Mouse (Mus musculus): ENCODE results near the gene Mgat5. TPM values are rescaled to one million over a fixed set of nuclear protein-coding genes. Genes with fewer than 3 reads are reported as not detected.
A peak's percentile ranks its signal among the peaks of the same experiment; 100 is the strongest.

The Mgat5 gene
- polyA plus RNA-seq, 1 experiment from 2014 or later = 5.2 TPM

GRCm38 (mm10) chr1:127206020-127206641 lies 1.3 kb downstream of the Mgat5 start:
- 1% methylated on average over 37 of the region's 39 CpGs for WGBS
- Histone ChIP-seq H3K4me1 (ENCODE audit: insufficient read depth) (peaks cover 9% of the 10 kb centered on the region), H3K9me3 (ENCODE audit: low read depth, low read length) (no peaks in the 10 kb centered on the region), H3K4me3 (ENCODE audit: low read depth, low read length) (peak overlapping the region; percentile 81), H3K9ac (peak overlapping the region; percentile 74), H3K4me2 (peak overlapping the region; percentile 98), H3K36me3 (ENCODE audit: insufficient read depth) (no peaks in the 10 kb centered on the region), H3K27me3 (ENCODE audit: insufficient read depth, low read length) (no peaks in the 10 kb centered on the region), H3K27ac (ENCODE audit: low read depth) (peak overlapping the region; percentile 16; the same call in 1 of the 2 replicates)
- ATAC-seq (ENCODE audit: insufficient read depth) = peak; percentile 45
- peak; percentile 58 for DNase-seq
- TF ChIP-seq CTCF (IDR thresholded peaks at IDR 0.05; ENCODE audit: low read depth) = no peak

DNA sequence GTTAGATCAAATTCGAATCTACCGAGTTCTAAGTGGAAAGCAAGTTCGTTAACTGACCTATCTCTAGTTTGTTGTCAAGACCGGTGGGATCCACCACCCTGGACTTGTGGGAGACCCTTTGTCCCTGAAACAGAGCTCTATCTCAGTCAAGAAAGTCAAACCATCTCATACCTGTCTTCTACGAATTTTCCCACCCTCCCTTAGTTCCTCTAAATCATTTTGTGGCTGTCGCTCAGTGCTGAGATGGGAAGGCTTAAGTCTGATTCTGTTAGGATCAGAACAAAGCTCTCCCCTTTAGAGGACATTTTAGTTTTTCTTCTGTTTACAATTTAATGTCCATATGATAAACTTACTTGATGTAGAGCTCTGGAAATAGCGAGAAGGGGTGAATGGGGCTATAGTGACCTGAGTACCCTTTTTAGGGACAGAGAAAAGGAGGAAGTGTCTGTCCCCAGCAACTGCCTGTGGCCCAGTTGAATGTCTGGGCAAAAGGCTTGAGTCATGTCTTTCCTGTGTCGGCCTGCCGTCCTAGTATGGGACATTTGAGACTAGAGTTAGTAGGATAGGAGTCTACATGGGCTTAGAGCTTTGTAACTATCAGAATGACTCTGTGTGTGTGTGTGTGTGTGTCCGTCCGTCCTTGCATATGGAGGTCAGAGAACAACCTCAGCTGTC lies 2.2 kb downstream of the Mgat5 start:
- DNase-seq (no peak), ATAC-seq (ENCODE audit: insufficient read depth) (no peak)
- H3K9me3 ChIP-seq (ENCODE audit: low read depth, low read length) = no peaks in the 10 kb centered on the region
- H3K4me2 ChIP-seq = peak overlapping the region; percentile 98
- peaks cover 9% of the 10 kb centered on the region for H3K4me1 ChIP-seq (ENCODE audit: insufficient read depth)
- no peaks in the 10 kb centered on the region for H3K36me3 ChIP-seq (ENCODE audit: insufficient read depth)
- H3K4me3 ChIP-seq (ENCODE audit: low read depth, low read length) = peak overlapping the region; percentile 81
- peak overlapping the region; percentile 74; the same call in 1 of the 2 replicates for H3K9ac ChIP-seq
- no peak overlapping the region for H3K27ac ChIP-seq (ENCODE audit: low read depth)
- TF ChIP-seq CTCF (IDR thresholded peaks at IDR 0.05; ENCODE audit: low read depth) = no peak
- H3K27me3 ChIP-seq (ENCODE audit: insufficient read depth, low read length) = no peaks in the 10 kb centered on the region
- WGBS = 59% methylated on average over 11 of the region's 11 CpGs

DNA sequence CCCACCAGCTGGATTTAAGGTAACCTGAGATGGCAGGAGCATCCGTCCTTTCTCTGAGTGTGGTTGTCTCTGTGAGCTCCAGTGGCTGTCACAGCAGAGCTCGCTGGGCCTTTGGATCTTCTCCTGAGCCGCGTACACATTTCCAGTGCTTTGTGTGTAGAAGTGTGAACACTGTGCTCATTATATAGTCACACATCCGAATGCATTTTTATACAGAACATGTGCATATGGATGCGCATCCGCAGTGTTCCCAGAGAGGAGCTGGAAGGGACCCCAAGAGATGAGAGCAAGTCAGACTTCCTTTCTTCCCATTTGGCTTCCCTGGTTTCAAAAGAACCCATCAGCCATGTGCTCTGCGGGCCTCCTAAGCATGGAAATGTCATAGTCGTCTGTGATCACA lies 3.4 kb downstream of the Mgat5 start:
- no peak for TF ChIP-seq CTCF (IDR thresholded peaks at IDR 0.05; ENCODE audit: low read depth)
- DNase-seq (no peak), ATAC-seq (ENCODE audit: insufficient read depth) (no peak)
- no peaks in the 10 kb centered on the region for H3K36me3 ChIP-seq (ENCODE audit: insufficient read depth)
- H3K9ac ChIP-seq = no peak overlapping the region
- no peak overlapping the region for H3K27ac ChIP-seq (ENCODE audit: low read depth)
- no peaks in the 10 kb centered on the region for H3K9me3 ChIP-seq (ENCODE audit: low read depth, low read length)
- WGBS = 79% methylated on average over 9 of the region's 9 CpGs
- no peak overlapping the region for H3K4me3 ChIP-seq (ENCODE audit: low read depth, low read length)
- H3K4me1 ChIP-seq (ENCODE audit: insufficient read depth) = peaks cover 9% of the 10 kb centered on the region
- no peak overlapping the region for H3K4me2 ChIP-seq
- no peaks in the 10 kb centered on the region for H3K27me3 ChIP-seq (ENCODE audit: insufficient read depth, low read length)

DNA sequence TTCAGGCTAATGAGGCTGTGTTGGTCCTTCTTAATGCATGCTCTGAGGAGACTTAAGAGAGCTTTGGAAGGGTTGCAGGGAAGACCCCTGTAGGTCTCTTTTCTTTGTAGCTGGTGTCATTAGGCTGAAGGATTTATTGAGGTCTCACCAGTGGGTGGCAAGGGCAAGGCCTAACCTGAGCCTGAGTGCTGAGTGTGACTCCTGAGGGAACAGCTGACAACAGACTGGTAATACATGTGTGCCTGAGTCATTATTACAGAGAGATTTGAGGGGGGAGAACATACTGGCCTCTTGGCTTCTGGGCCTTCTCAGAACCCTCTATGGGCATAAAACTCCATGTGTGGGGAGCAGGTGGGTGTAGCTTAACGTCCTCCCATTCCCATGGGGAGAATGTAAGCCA lies 8.0 kb downstream of the Mgat5 start:
- DNase-seq = no peak
- H3K9me3 ChIP-seq (ENCODE audit: low read depth, low read length) = no peaks in the 10 kb centered on the region
- H3K27me3 ChIP-seq (ENCODE audit: insufficient read depth, low read length) = no peaks in the 10 kb centered on the region
- no peak for TF ChIP-seq CTCF (IDR thresholded peaks at IDR 0.05; ENCODE audit: low read depth)
- no peak for ATAC-seq (ENCODE audit: insufficient read depth)
- H3K27ac ChIP-seq (ENCODE audit: low read depth) = no peak overlapping the region
- no peak overlapping the region for H3K4me3 ChIP-seq (ENCODE audit: low read depth, low read length)
- H3K9ac ChIP-seq = no peak overlapping the region
- H3K4me2 ChIP-seq = no peak overlapping the region
- H3K4me1 ChIP-seq (ENCODE audit: insufficient read depth) = no peaks in the 10 kb centered on the region; the same call in 1 of the 2 replicates
- WGBS = 36% methylated on average over 1 of the region's 1 CpGs
- no peaks in the 10 kb centered on the region for H3K36me3 ChIP-seq (ENCODE audit: insufficient read depth)

DNA sequence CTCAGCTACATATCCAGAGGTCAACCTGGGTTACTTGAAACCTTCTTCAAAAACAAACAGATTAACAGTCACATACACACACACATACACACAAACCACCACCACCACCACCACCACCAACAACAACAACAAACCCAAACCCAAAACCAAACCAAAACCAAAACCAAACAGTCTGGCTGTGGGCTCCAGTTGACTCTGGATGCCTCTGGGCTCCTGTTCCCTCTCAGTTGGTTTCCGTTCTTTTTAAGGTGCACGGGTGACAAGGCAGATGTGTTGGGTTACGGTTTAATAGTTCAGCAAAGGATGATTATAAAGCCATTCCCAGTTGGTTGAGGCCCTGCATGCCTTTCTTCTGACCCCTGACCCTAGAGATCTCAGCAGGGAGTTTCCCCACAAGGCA lies 8.6 kb downstream of the Mgat5 start:
- 63% methylated on average over 3 of the region's 3 CpGs for WGBS
- Histone ChIP-seq H3K4me3 (ENCODE audit: low read depth, low read length) (no peak overlapping the region), H3K9me3 (ENCODE audit: low read depth, low read length) (no peaks in the 10 kb centered on the region), H3K36me3 (ENCODE audit: insufficient read depth) (no peaks in the 10 kb centered on the region), H3K27me3 (ENCODE audit: insufficient read depth, low read length) (no peaks in the 10 kb centered on the region), H3K4me1 (ENCODE audit: insufficient read depth) (no peaks in the 10 kb centered on the region; the same call in 1 of the 2 replicates), H3K4me2 (no peak overlapping the region), H3K27ac (ENCODE audit: low read depth) (no peak overlapping the region), H3K9ac (no peak overlapping the region)
- no peak for ATAC-seq (ENCODE audit: insufficient read depth)
- DNase-seq = no peak
- no peak for TF ChIP-seq CTCF (IDR thresholded peaks at IDR 0.05; ENCODE audit: low read depth)

- no peak for DNase-seq
- Histone ChIP-seq H3K9me3 (ENCODE audit: low read depth, low read length) (no peaks in the 10 kb centered on the region), H3K4me3 (ENCODE audit: low read depth, low read length) (no peak overlapping the region), H3K27me3 (ENCODE audit: insufficient read depth, low read length) (no peaks in the 10 kb centered on the region), H3K4me2 (no peak overlapping the region), H3K4me1 (ENCODE audit: insufficient read depth) (no peaks in the 10 kb centered on the region; the same call in 1 of the 2 replicates), H3K9ac (no peak overlapping the region), H3K36me3 (ENCODE audit: insufficient read depth) (no peaks in the 10 kb centered on the region), H3K27ac (ENCODE audit: low read depth) (no peak overlapping the region)
- no peak for TF ChIP-seq CTCF (IDR thresholded peaks at IDR 0.05; ENCODE audit: low read depth)
- 85% methylated on average over 8 of the region's 8 CpGs for WGBS
- no peak for ATAC-seq (ENCODE audit: insufficient read depth)
Observed at GRCm38 (mm10) chr1:127214585-127215232, 9.9 kb downstream of the Mgat5 start.

GRCm38 (mm10) chr1:127216979-127217378 lies 12.2 kb downstream of the Mgat5 start:
- no peaks in the 10 kb centered on the region for H3K36me3 ChIP-seq (ENCODE audit: insufficient read depth)
- no peak overlapping the region for H3K27ac ChIP-seq (ENCODE audit: low read depth)
- no peaks in the 10 kb centered on the region; the same call in 1 of the 2 replicates for H3K4me1 ChIP-seq (ENCODE audit: insufficient read depth)
- no peak for TF ChIP-seq CTCF (IDR thresholded peaks at IDR 0.05; ENCODE audit: low read depth)
- no peak overlapping the region for H3K4me2 ChIP-seq
- no peak overlapping the region for H3K4me3 ChIP-seq (ENCODE audit: low read depth, low read length)
- DNase-seq (peak; percentile 26), ATAC-seq (ENCODE audit: insufficient read depth) (no peak)
- no peak overlapping the region for H3K9ac ChIP-seq
- no peaks in the 10 kb centered on the region for H3K27me3 ChIP-seq (ENCODE audit: insufficient read depth, low read length)
- 50% methylated on average over 2 of the region's 2 CpGs for WGBS
- H3K9me3 ChIP-seq (ENCODE audit: low read depth, low read length) = no peaks in the 10 kb centered on the region

Data from lung, embryonic 14.5 days (tissue).